Mouse (Mus musculus) hindlimb bud, embryonic 11.5 days (tissue): ENCODE measurements around the gene Gm12185.

ENCODE experiments used
- DNase-seq: peaks from one replicate; pipeline ENCODE4 v3.0.0-alpha.2; 2012; ENCODE audit warnings: low read depth, low spot score; ENCODE audit errors: extremely low spot score

Gm12185 gene

DNA sequence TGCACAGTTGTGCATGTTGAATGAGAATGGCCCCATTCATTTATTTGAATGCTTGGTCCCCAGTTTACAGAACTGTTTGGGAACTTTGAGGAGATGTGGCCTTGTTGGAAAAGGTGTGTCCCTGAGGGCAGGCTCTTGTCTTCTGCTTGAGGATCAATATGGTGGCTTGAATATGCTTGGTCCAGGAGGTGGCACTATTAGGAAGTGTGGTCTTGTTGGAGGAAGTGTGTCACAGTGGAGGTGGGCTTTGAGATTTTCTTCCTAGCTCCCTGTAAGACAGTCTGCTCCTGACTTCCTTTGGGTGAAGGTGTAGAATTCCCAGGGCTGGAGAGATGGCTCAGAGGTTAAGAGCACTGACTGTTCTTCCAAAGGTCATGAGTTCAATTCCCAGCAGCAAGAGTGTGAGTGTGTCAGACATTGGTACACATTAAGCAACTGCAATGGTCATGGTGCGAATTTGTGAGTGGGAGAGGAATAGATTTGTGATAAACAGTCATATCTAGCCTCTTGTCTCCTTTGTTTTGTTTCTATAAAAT is 129.2 kb downstream of the Gm12185 start:
- DNase-seq = no peak

DNA sequence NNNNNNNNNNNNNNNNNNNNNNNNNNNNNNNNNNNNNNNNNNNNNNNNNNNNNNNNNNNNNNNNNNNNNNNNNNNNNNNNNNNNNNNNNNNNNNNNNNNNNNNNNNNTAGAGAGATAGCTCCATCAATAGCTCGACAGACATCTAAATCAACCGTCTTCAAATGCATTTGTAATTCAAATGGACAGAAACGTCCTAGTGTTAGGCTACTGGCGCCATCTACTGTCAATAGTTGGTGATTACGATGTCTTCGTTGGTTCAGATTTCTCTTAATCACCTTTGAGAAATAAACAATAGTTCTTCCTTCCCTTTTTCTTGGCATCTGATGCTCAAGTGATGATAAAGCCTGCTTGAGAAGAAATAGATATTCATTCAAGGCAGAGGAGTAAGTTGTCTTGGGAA is 133.0 kb downstream of the Gm12185 start:
- no peak for DNase-seq
